Mouse (Mus musculus) small intestine, adult 2 months (tissue): ENCODE data around the gene 4930556J24Rik. TPM values are rescaled to one million over a fixed set of nuclear protein-coding genes. Genes with fewer than 3 reads are reported as not detected.
A peak's percentile ranks its signal among the peaks of the same experiment; 100 is the strongest.
"Not testable (repeated sequence)": the region's sequence is repeated elsewhere in the genome, so short reads cannot be mapped to it uniquely, and the experiment has no call there.

Experiments used
- H3K27ac ChIP-seq: fragments of 200-500 bp; 2 replicates; pipeline ENCODE4 v1.5.1; 2012; ENCODE audit warnings: low read depth, low read length, control low read depth, inconsistent platforms; ENCODE audit not compliant: insufficient read depth
- H3K27me3 ChIP-seq: fragments of 200-500 bp; 2 replicates; pipeline ENCODE4 v1.6.1; 2012; ENCODE audit warnings: mild to moderate bottlenecking, moderate library complexity, low read length, inconsistent platforms; ENCODE audit not compliant: control insufficient read depth, insufficient read depth
- H3K36me3 ChIP-seq: fragments of 200-500 bp; 2 replicates; pipeline ENCODE4 v1.6.1; 2012; ENCODE audit warnings: mild to moderate bottlenecking, low read length, control low read depth, inconsistent platforms; ENCODE audit not compliant: control insufficient read depth, insufficient read depth
- H3K4me1 ChIP-seq: fragments of 200-500 bp; 2 replicates; pipeline ENCODE4 v1.6.1; 2012; ENCODE audit warnings: low read length, inconsistent platforms, mixed read lengths; ENCODE audit not compliant: control insufficient read depth, insufficient read depth, insufficient read length
- H3K4me3 ChIP-seq: fragments of 200-500 bp; 2 replicates; pipeline ENCODE4 v1.5.1; 2012; ENCODE audit warnings: low read depth, mild to moderate bottlenecking, control low read depth, inconsistent platforms, low read length, moderate library complexity
- CTCF ChIP-seq: fragments of 200-500 bp; IDR thresholded peaks from 2 replicates; pipeline ENCODE4 v1.5.1; 2012; ENCODE audit warnings: low read depth, mild to moderate bottlenecking, control low read depth, inconsistent platforms, low read length, moderate library complexity, mixed read lengths; ENCODE audit not compliant: insufficient replicate concordance, insufficient read length; ENCODE audit errors: extremely low read depth
- POLR2A ChIP-seq: fragments of 200-500 bp; IDR thresholded peaks from 2 replicates; pipeline ENCODE4 v1.6.1; 2012; ENCODE audit warnings: low read depth, mild to moderate bottlenecking, control low read depth, inconsistent platforms, low read length, moderate library complexity
- WGBS: fragments of 180-500 bp; shearing (Covaris S2); methylation state at CpG from one replicate; pipeline ENCODE4 v1.1.7; 2018; 5-methylcytosine and 5-hydroxymethylcytosine counted together
- polyA plus RNA-seq: library from polyadenylated mRNA; depleted of rRNA; stranded (reverse); fragments of >200 nt; gene quantifications from 2 replicates; pipeline ENCODE4 v1.2.3, GENCODE M21; 2012; rRNA removed

Gene 4930556J24Rik
- polyA plus RNA-seq = 0.19 TPM in 1 of 2 replicates, not detected in the other

GRCm38 (mm10) chr11:3976678-3977077 is at the start of gene 4930556J24Rik:
Gene 4930556J24Rik (minus strand): TSS chr11:3976778.
- Histone ChIP-seq H3K4me3 (no peak within 1 kb of the TSS), H3K27me3 (no peaks in the 10 kb centered on the region), H3K36me3 (peaks cover 67% of the 10 kb centered on the region), H3K27ac (no peak within 1 kb of the TSS), H3K4me1 (peaks cover 2% of the 10 kb centered on the region; the same call in 1 of the 2 replicates)
- 88% methylated on average over 6 of the region's 6 CpGs for WGBS
- TF ChIP-seq CTCF (no peak), POLR2A (no peak)

GRCm38 (mm10) chr11:4023321-4023720 is 46.7 kb upstream of the 4930556J24Rik start:
- Histone ChIP-seq H3K27me3 (no peaks in the 10 kb centered on the region), H3K4me1 (no peaks in the 10 kb centered on the region), H3K36me3 (no peaks in the 10 kb centered on the region), H3K27ac (no peak overlapping the region), H3K4me3 (no peak overlapping the region)
- TF ChIP-seq CTCF (no peak), POLR2A (no peak)
- WGBS = 47% methylated on average over 2 of the region's 2 CpGs

GRCm38 (mm10) chr11:4022111-4022510 is 45.5 kb upstream of the 4930556J24Rik start:
- H3K4me3 ChIP-seq, H3K4me1 ChIP-seq, H3K36me3 ChIP-seq, H3K27ac ChIP-seq, H3K27me3 ChIP-seq: not testable (repeated sequence)
- WGBS = 73% methylated on average over 13 of the region's 13 CpGs

- H3K4me3 ChIP-seq, H3K4me1 ChIP-seq, H3K27ac ChIP-seq, H3K27me3 ChIP-seq, H3K36me3 ChIP-seq: not testable (repeated sequence)
- 85% methylated on average over 14 of the region's 14 CpGs for WGBS
Observed at GRCm38 (mm10) chr11:4015796-4016195, 39.2 kb upstream of the 4930556J24Rik start.

GRCm38 (mm10) chr11:4012616-4013015 is 36.0 kb upstream of the 4930556J24Rik start:
- Histone ChIP-seq H3K36me3 (no peaks in the 10 kb centered on the region), H3K27me3 (no peaks in the 10 kb centered on the region), H3K4me3 (no peak overlapping the region), H3K4me1 (peaks cover 5% of the 10 kb centered on the region; the same call in 1 of the 2 replicates), H3K27ac (no peak overlapping the region)
- 61% methylated on average over 1 of the region's 1 CpGs for WGBS
- TF ChIP-seq POLR2A = no peak
- no peak for TF ChIP-seq CTCF

- no peaks in the 10 kb centered on the region for H3K27me3 ChIP-seq
- 83% methylated on average over 3 of the region's 3 CpGs for WGBS
- no peak overlapping the region for H3K4me3 ChIP-seq
- no peaks in the 10 kb centered on the region for H3K36me3 ChIP-seq
- TF ChIP-seq POLR2A = no peak
- TF ChIP-seq CTCF = no peak
- no peak overlapping the region for H3K27ac ChIP-seq
- H3K4me1 ChIP-seq = peaks cover 5% of the 10 kb centered on the region; the same call in 1 of the 2 replicates
Observed at GRCm38 (mm10) chr11:4006462-4006861, 29.9 kb upstream of the 4930556J24Rik start.

GRCm38 (mm10) chr11:4005220-4005805 is 28.7 kb upstream of the 4930556J24Rik start:
- Histone ChIP-seq H3K36me3 (no peaks in the 10 kb centered on the region), H3K27ac (no peak overlapping the region), H3K27me3 (no peaks in the 10 kb centered on the region), H3K4me3 (no peak overlapping the region), H3K4me1 (peaks cover 5% of the 10 kb centered on the region; the same call in 1 of the 2 replicates)
- TF ChIP-seq CTCF (no peak), POLR2A (no peak)
- WGBS = 59% methylated on average over 5 of the region's 5 CpGs

GRCm38 (mm10) chr11:4001603-4002002 is 25.0 kb upstream of the 4930556J24Rik start:
- 7% methylated on average over 5 of the region's 5 CpGs for WGBS
- TF ChIP-seq CTCF = peak; percentile 84
- no peak for TF ChIP-seq POLR2A
- no peaks in the 10 kb centered on the region for H3K4me1 ChIP-seq
- no peaks in the 10 kb centered on the region for H3K27me3 ChIP-seq
- no peak overlapping the region for H3K27ac ChIP-seq
- no peak overlapping the region for H3K4me3 ChIP-seq
- peaks cover 23% of the 10 kb centered on the region for H3K36me3 ChIP-seq
